In genomic region chr2:75682978-75683709, GRCm38 (mm10) we compare ENCODE assay signal across 8 mouse cellular contexts. TPM values are rescaled to one million over a fixed set of nuclear protein-coding genes. Genes with fewer than 3 reads are reported as not detected.
DNase-seq lines count a peak whose midpoint lies in the region; ATAC-seq and TF ChIP-seq lines count a peak whose summit lies in the region.

No protein-coding gene starts in this region.

- in situ Hi-C loops in ES-E14 (cut with MboI; ENCODE audit: low sequenced_read_pairs in 2 of 2, unreplicated experiment in 2 of 2), result no loop called here

- H3K4me3 ChIP-seq in ES-E14 (ENCODE audit: insufficient read depth in 1 of 2, low read depth in 1 of 2, low read length in 2 of 2, poor library complexity in 1 of 2, severe bottlenecking in 1 of 2), result peak overlapping the region; percentile 5 to 26
- no peak overlapping the region for H3K4me3 ChIP-seq in hindbrain, postnatal 0 days (ENCODE audit: low read length)
- no peak overlapping the region for H3K4me3 ChIP-seq in liver, embryonic 12.5 days

- TF ChIP-seq CTCF in hindbrain, postnatal 0 days (IDR thresholded peaks at IDR 0.05; ENCODE audit: low read depth), result no peak

- H3K27ac ChIP-seq in ES-E14 (ENCODE audit: insufficient read depth, low read depth, low read length, poor library complexity, severe bottlenecking), result peak overlapping the region; percentile 98
- H3K27ac ChIP-seq in hindbrain, postnatal 0 days, result peak overlapping the region; percentile 38; the same call in 1 of the 2 replicates
- peak overlapping the region; percentile 76 for H3K27ac ChIP-seq in liver, embryonic 12.5 days

- H3K9me3 ChIP-seq in ES-E14 (ENCODE audit: control insufficient read depth, insufficient read depth, low read depth, low read length), result no peaks in the 10 kb centered on the region
- no peaks in the 10 kb centered on the region for H3K9me3 ChIP-seq in hindbrain, postnatal 0 days (ENCODE audit: low read length)
- H3K9me3 ChIP-seq in liver, embryonic 12.5 days (replicated peaks), result no peaks in the 10 kb centered on the region

- H3K9ac ChIP-seq in ES-E14 (ENCODE audit: insufficient read depth, low read depth, low read length, poor library complexity, severe bottlenecking), result peak overlapping the region; percentile 76
- no peak overlapping the region for H3K9ac ChIP-seq in hindbrain, postnatal 0 days (replicated peaks; ENCODE audit: low read length)
- H3K9ac ChIP-seq in liver, embryonic 12.5 days, result 0 out of 2 replicates have a peak overlapping the region, but pooled peaks have one; percentile 18

- no peaks in the 10 kb centered on the region for H3K27me3 ChIP-seq in hindbrain, postnatal 0 days (ENCODE audit: insufficient read depth, low read length)
- no peaks in the 10 kb centered on the region for H3K27me3 ChIP-seq in liver, embryonic 12.5 days (replicated peaks)

- ATAC-seq in hindbrain, postnatal 0 days, result no peak
- peak; percentile 30; the same call in 1 of the 2 replicates for ATAC-seq in liver, embryonic 12.5 days

- 65% methylated on average over 15 of the region's 15 CpGs for WGBS in hindbrain, postnatal 0 days
- 40% methylated on average over 15 of the region's 15 CpGs for WGBS in liver, embryonic 12.5 days (ENCODE audit: insufficient replicate concordance)

- no peak overlapping the region for H3K4me2 ChIP-seq in hindbrain, postnatal 0 days (ENCODE audit: low read depth, low read length)
- H3K4me2 ChIP-seq in liver, embryonic 12.5 days, result peak overlapping the region; percentile 34

- DNase-seq in 416B (ENCODE audit: low read depth) (peak; percentile 95), ES-E14 (ENCODE audit: low read depth, low spot score) (peak; percentile 89)
- DNase-seq in gastrocnemius, adult 18-20 months (ENCODE audit: low spot score), result peak; percentile 77
- no peak for DNase-seq in hindbrain, postnatal 0 days (ENCODE audit: low spot score)
- peak; percentile 72 for DNase-seq in spleen, adult 12 weeks (ENCODE audit: low spot score)
- no peak for DNase-seq in cerebellum, adult 8-10 months
- DNase-seq in retina, embryonic 14.5 days (ENCODE audit: low spot score), result no peak

- H3K36me3 ChIP-seq in ES-E14 (ENCODE audit: control insufficient read depth, insufficient read depth, low read length, poor library complexity, severe bottlenecking), result peaks cover 11% of the 10 kb centered on the region
- no peaks in the 10 kb centered on the region for H3K36me3 ChIP-seq in hindbrain, postnatal 0 days (ENCODE audit: insufficient read depth, low read length)
- peaks cover 56% of the 10 kb centered on the region for H3K36me3 ChIP-seq in liver, embryonic 12.5 days

- H3K4me1 ChIP-seq in ES-E14 (ENCODE audit: control insufficient read depth in 2 of 2, insufficient read depth in 2 of 2, low read length in 2 of 2, poor library complexity in 1 of 2), result peaks cover 19 to 24% of the 10 kb centered on the region in 2 experiments
- H3K4me1 ChIP-seq in hindbrain, postnatal 0 days (ENCODE audit: insufficient read depth, low read length), result no peaks in the 10 kb centered on the region
- peaks cover 70% of the 10 kb centered on the region for H3K4me1 ChIP-seq in liver, embryonic 12.5 days

TF ChIP-seq in ES-E14, 5 proteins besides CTCF, POLR2A, EP300 and RAD21:
- TF ChIP-seq MAFK (IDR thresholded peaks at IDR 0.05; ENCODE audit: insufficient read depth, low read depth, low read length) (peak; percentile 20; the same call in 1 of the 2 replicates), ZC3H11A (IDR thresholded peaks at IDR 0.05; ENCODE audit: borderline replicate concordance, low read depth, low read length) (no peak), HCFC1 (IDR thresholded peaks at IDR 0.05; ENCODE audit: borderline replicate concordance, insufficient read depth, low read length) (no peak)
TF ChIP-seq in ES-E14: peak in this region for 1.

RNA-seq across cellular contexts. Expression of gene Nfe2l2, which starts 21.3 kb away (rescaled TPM):
- 19.8 and 28.4 TPM in 2 replicates for total RNA-seq in ES-E14 (2012; rRNA removed)
- total RNA-seq in gastrocnemius, adult 18-20 months (2021), result 10 to 100 TPM; 34.2 to 51.0 TPM
- total RNA-seq in hindbrain, postnatal 0 days (2014; rRNA removed), result 7.4 and 11.6 TPM in 2 replicates
- 16.3 and 17.0 TPM in 2 replicates for polyA plus RNA-seq in hindbrain, postnatal 0 days (2015; fragmentation: Nextera tagmentation; extraction: Ambion mirVana)
- 51.9 and 53.1 TPM in 2 replicates for polyA plus RNA-seq in liver, embryonic 12.5 days (2016; fragmentation: Nextera tagmentation; extraction: Ambion mirVana)

RNA-seq across cellular contexts. Expression of gene Hnrnpa3, which starts 24.1 kb away (rescaled TPM):
- 101 and 166 TPM in 2 replicates for total RNA-seq in ES-E14 (2012; rRNA removed)
- total RNA-seq in gastrocnemius, adult 18-20 months (2021), result 100 to 1,000 TPM; 112 to 143 TPM
- 64.9 and 67.8 TPM in 2 replicates for total RNA-seq in hindbrain, postnatal 0 days (2014; rRNA removed)
- polyA plus RNA-seq in hindbrain, postnatal 0 days (2015; fragmentation: Nextera tagmentation; extraction: Ambion mirVana), result 131 and 137 TPM in 2 replicates
- 199 and 204 TPM in 2 replicates for polyA plus RNA-seq in liver, embryonic 12.5 days (2016; fragmentation: Nextera tagmentation; extraction: Ambion mirVana)

Comparison
In these comparisons a context has a peak if more than half of its experiments do, and no peak if none do; other contexts are left out.
1. DNase-seq: peak in 416B (single experiment), ES-E14 (single experiment), gastrocnemius, adult 18-20 months (single experiment) and spleen, adult 12 weeks (single experiment); none in hindbrain, postnatal 0 days (single experiment), cerebellum, adult 8-10 months (single experiment) and retina, embryonic 14.5 days (single experiment).
2. H3K27ac ChIP-seq: peak in every context shown above with its lines; median percentile 98 in ES-E14; 76 in liver, embryonic 12.5 days; 38 in hindbrain, postnatal 0 days.
3. H3K4me3 ChIP-seq: peak in ES-E14 (2 of 2); none in hindbrain, postnatal 0 days (single experiment) and liver, embryonic 12.5 days (single experiment).